In genomic region chr5:24343977-24344436, GRCm38 (mm10) we compare ENCODE assay signal across 8 mouse cellular contexts. TPM values are rescaled to one million over a fixed set of nuclear protein-coding genes. Genes with fewer than 3 reads are reported as not detected.
DNase-seq lines count a peak whose midpoint lies in the region; ATAC-seq and TF ChIP-seq lines count a peak whose summit lies in the region.

No protein-coding gene starts in this region.

- no peaks in the 10 kb centered on the region for H3K27me3 ChIP-seq in midbrain, embryonic 16.5 days (ENCODE audit: control insufficient read depth, insufficient read depth, low read depth, low read length)

- 3% methylated on average over 2 of the region's 2 CpGs for WGBS in midbrain, embryonic 16.5 days

- H3K9ac ChIP-seq in midbrain, embryonic 16.5 days (ENCODE audit: low read depth, low read length): peak overlapping the region; percentile 57

- H3K4me2 ChIP-seq in midbrain, embryonic 16.5 days (ENCODE audit: low read length): peak overlapping the region; percentile 37

- TF ChIP-seq CTCF in brain, embryonic 14.5 days (IDR thresholded peaks at IDR 0.05; ENCODE audit: borderline replicate concordance, extremely low read depth, insufficient read depth, insufficient read length): no peak

- no peaks in the 10 kb centered on the region for H3K36me3 ChIP-seq in midbrain, embryonic 16.5 days (ENCODE audit: control insufficient read depth, insufficient read depth, low read length)

- H3K4me3 ChIP-seq in midbrain, embryonic 16.5 days (ENCODE audit: low read depth, low read length): no peak overlapping the region

- intact Hi-C loops in heart, postnatal 36 days (cut with DNase I): no loop called here

- no peak for TF ChIP-seq POLR2A in brain, embryonic 14.5 days (IDR thresholded peaks at IDR 0.05; ENCODE audit: borderline replicate concordance, extremely low read depth, insufficient read depth, insufficient read length, poor library complexity, severe bottlenecking)

- ATAC-seq in midbrain, embryonic 16.5 days: peak; percentile 33; the same call in 1 of the 2 replicates

- no peaks in the 10 kb centered on the region for H3K9me3 ChIP-seq in midbrain, embryonic 16.5 days (replicated peaks; ENCODE audit: control insufficient read depth, low read length, poor library complexity, severe bottlenecking)

- peaks cover 36% of the 10 kb centered on the region for H3K4me1 ChIP-seq in midbrain, embryonic 16.5 days (ENCODE audit: control insufficient read depth, insufficient read depth, low read length)

- peak overlapping the region; percentile 83 for H3K27ac ChIP-seq in midbrain, embryonic 16.5 days (ENCODE audit: low read length)

- peak; percentile 84 for DNase-seq in heart, adult 11 months
- no peak for DNase-seq in heart, postnatal 36 days
- DNase-seq in brain, embryonic 14.5 days (ENCODE audit: low read depth): peak; percentile 85
- DNase-seq in induced T-regulatory cell, adult 2 months (ENCODE audit: low read depth): peak; percentile 16
- DNase-seq in layer of hippocampus, adult 18-20 months (ENCODE audit: low spot score in 2 of 2): no peak
- DNase-seq in urinary bladder, adult 2 months (ENCODE audit: low spot score): no peak
- no peak for DNase-seq in urinary bladder, adult 18-20 months (ENCODE audit: low spot score in 2 of 2)

RNA-seq across cellular contexts. Expression of gene Kcnh2, which starts 7.4 kb away (rescaled TPM):
- 10 to 100 TPM; 56.3 to 72.6 TPM for total RNA-seq in heart, postnatal 36 days (2021)
- 58.9 and 61.1 TPM in 2 replicates for polyA plus RNA-seq in brain, embryonic 14.5 days (2012; rRNA removed)
- polyA plus RNA-seq in midbrain, embryonic 16.5 days (2015; fragmentation: Nextera tagmentation; extraction: Ambion mirVana): 11.4 and 11.7 TPM in 2 replicates
- 10 to 100 TPM; 23.0 to 26.8 TPM for total RNA-seq in layer of hippocampus, adult 18-20 months (2021)
- 56.0 and 70.5 TPM in 2 replicates for polyA plus RNA-seq in urinary bladder, adult 2 months (2012; rRNA removed)

RNA-seq across cellular contexts. Expression of gene Nos3, which starts 20.6 kb away (rescaled TPM):
- total RNA-seq in heart, postnatal 36 days (2021): 10 to 100 TPM; 23.7 to 26.2 TPM
- polyA plus RNA-seq in brain, embryonic 14.5 days (2012; rRNA removed): 9.6 and 11.1 TPM in 2 replicates
- 8.8 and 9.7 TPM in 2 replicates for polyA plus RNA-seq in midbrain, embryonic 16.5 days (2015; fragmentation: Nextera tagmentation; extraction: Ambion mirVana)
- 1 to 10 TPM; 6.8 to 7.0 TPM for total RNA-seq in layer of hippocampus, adult 18-20 months (2021)
- 7.3 and 8.3 TPM in 2 replicates for polyA plus RNA-seq in urinary bladder, adult 2 months (2012; rRNA removed)

RNA-seq across cellular contexts. Expression of gene Atg9b, which starts 47.9 kb away (rescaled TPM):
- total RNA-seq in heart, postnatal 36 days (2021): under 1 TPM; 0.27 to 0.75 TPM
- 1.5 and 1.7 TPM in 2 replicates for polyA plus RNA-seq in brain, embryonic 14.5 days (2012; rRNA removed)
- 3.8 and 4.4 TPM in 2 replicates for polyA plus RNA-seq in midbrain, embryonic 16.5 days (2015; fragmentation: Nextera tagmentation; extraction: Ambion mirVana)
- total RNA-seq in layer of hippocampus, adult 18-20 months (2021): 1 to 10 TPM; 3.0 to 3.7 TPM
- 3.1 and 5.1 TPM in 2 replicates for polyA plus RNA-seq in urinary bladder, adult 2 months (2012; rRNA removed)

RNA-seq across cellular contexts. Expression of gene Abcb8, which starts 49.5 kb away (rescaled TPM):
- 10 to 100 TPM; 83.7 to 84.9 TPM for total RNA-seq in heart, postnatal 36 days (2021)
- 51.0 and 64.7 TPM in 2 replicates for polyA plus RNA-seq in brain, embryonic 14.5 days (2012; rRNA removed)
- 49.2 and 54.9 TPM in 2 replicates for polyA plus RNA-seq in midbrain, embryonic 16.5 days (2015; fragmentation: Nextera tagmentation; extraction: Ambion mirVana)
- 10 to 100 TPM; 57.0 to 60.1 TPM for total RNA-seq in layer of hippocampus, adult 18-20 months (2021)
- polyA plus RNA-seq in urinary bladder, adult 2 months (2012; rRNA removed): 24.8 and 28.8 TPM in 2 replicates

Comparison
In these comparisons a context has a peak if more than half of its experiments do, and no peak if none do; other contexts are left out.
1. DNase-seq: peak in heart, adult 11 months (single experiment), brain, embryonic 14.5 days (single experiment) and induced T-regulatory cell, adult 2 months (single experiment); none in heart, postnatal 36 days (0 of 2), layer of hippocampus, adult 18-20 months (0 of 2), urinary bladder, adult 2 months (single experiment) and urinary bladder, adult 18-20 months (0 of 2).